Mouse (Mus musculus): Measurements from ENCODE around the gene Ubxn1.

DNA sequence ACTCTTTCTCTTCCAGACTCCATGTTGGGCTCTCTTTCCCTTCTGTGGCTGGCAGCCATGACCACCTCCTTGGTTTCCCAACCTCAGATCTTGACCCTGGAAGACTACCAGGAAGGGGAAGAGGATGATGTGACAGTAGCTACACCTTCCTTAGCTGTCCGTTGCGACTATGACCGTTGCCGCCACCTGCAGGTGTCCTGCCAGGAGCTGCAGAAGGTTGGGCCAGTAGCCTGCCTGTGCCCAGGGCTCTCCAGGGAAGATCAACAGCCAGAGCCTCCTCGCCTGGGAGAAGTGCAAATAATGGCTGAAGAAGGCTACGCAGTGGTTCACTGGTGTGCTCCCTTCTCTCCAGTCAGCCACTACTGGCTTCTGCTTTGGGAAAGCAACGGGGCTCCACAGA, 19.7 kb upstream of the Ubxn1 start:
- no peak for TF ChIP-seq CTCF (IDR thresholded peaks at IDR 0.05; ENCODE audit: extremely low read depth, insufficient read depth, insufficient read length, insufficient replicate concordance)
- TF ChIP-seq POLR2A (IDR thresholded peaks at IDR 0.05; ENCODE audit: low read depth, low read length): no peak
